Mouse (Mus musculus) liver, embryonic 13.5 days (tissue): Measurements from ENCODE around the gene Rbfox2. TPM values are rescaled to one million over a fixed set of nuclear protein-coding genes. Genes with fewer than 3 reads are reported as not detected.
A peak's percentile ranks its signal among the peaks of the same experiment; 100 is the strongest.
"Not testable (repeated sequence)": the region's sequence is repeated elsewhere in the genome, so short reads cannot be mapped to it uniquely, and the experiment has no call there.

ENCODE experiments used
- ATAC-seq: fragments of 200-750 bp; cut with Nextera tagmentation; 2 replicates; pipeline ENCODE4 v1.8.0; 2017; ENCODE audit warnings: low read depth, mild to moderate bottlenecking, moderate number of reproducible peaks, moderate library complexity
- DNase-seq: peaks from one replicate; pipeline ENCODE4 v3.0.0; 2022
- H3K27ac ChIP-seq: fragments of 300-500 bp; sonication (generic); 2 replicates; pipeline ENCODE4 v1.5.1; 2015; ENCODE audit warnings: moderate library complexity, mild to moderate bottlenecking, inconsistent platforms
- H3K27me3 ChIP-seq: fragments of 300-500 bp; sonication (generic); 2 replicates; pipeline ENCODE4 v1.6.1; 2015; ENCODE audit warnings: mild to moderate bottlenecking, inconsistent platforms
- H3K36me3 ChIP-seq: fragments of 300-500 bp; sonication (generic); 2 replicates; pipeline ENCODE4 v1.6.1; 2015; ENCODE audit warnings: mild to moderate bottlenecking, inconsistent platforms
- H3K4me1 ChIP-seq: fragments of 300-500 bp; sonication (generic); replicated peaks from 2 replicates; pipeline ENCODE4 v1.6.1; 2015; ENCODE audit warnings: inconsistent platforms
- H3K4me2 ChIP-seq: fragments of 300-500 bp; sonication (generic); 2 replicates; pipeline ENCODE4 v1.6.1; 2015; ENCODE audit warnings: inconsistent platforms, mild to moderate bottlenecking, moderate library complexity
- H3K4me3 ChIP-seq: fragments of 300-500 bp; sonication (generic); replicated peaks from 2 replicates; pipeline ENCODE4 v1.5.1; 2015; ENCODE audit warnings: mild to moderate bottlenecking, inconsistent platforms
- H3K9ac ChIP-seq: fragments of 300-500 bp; sonication (generic); 2 replicates; pipeline ENCODE4 v1.6.1; 2015; ENCODE audit warnings: mild to moderate bottlenecking, inconsistent platforms
- H3K9me3 ChIP-seq: fragments of 300-500 bp; sonication (generic); replicated peaks from 2 replicates; pipeline ENCODE4 v1.6.1; 2016; ENCODE audit warnings: inconsistent platforms
- WGBS: fragments of 180-500 bp; shearing (Covaris S2); methylation state at CpG from one replicate; pipeline ENCODE4 v1.1.7; 2015; ENCODE audit not compliant: insufficient replicate concordance; 5-methylcytosine and 5-hydroxymethylcytosine counted together
- polyA plus RNA-seq: library from polyadenylated mRNA; unstranded; fragments of >200 nt; fragmentation: Nextera tagmentation; extraction: Ambion mirVana; gene quantifications from 2 replicates; pipeline ENCODE4 v1.2.1, GENCODE M21; 2015

Rbfox2 gene
- polyA plus RNA-seq, 1 experiment from 2014 or later, result 6.7 TPM

DNA sequence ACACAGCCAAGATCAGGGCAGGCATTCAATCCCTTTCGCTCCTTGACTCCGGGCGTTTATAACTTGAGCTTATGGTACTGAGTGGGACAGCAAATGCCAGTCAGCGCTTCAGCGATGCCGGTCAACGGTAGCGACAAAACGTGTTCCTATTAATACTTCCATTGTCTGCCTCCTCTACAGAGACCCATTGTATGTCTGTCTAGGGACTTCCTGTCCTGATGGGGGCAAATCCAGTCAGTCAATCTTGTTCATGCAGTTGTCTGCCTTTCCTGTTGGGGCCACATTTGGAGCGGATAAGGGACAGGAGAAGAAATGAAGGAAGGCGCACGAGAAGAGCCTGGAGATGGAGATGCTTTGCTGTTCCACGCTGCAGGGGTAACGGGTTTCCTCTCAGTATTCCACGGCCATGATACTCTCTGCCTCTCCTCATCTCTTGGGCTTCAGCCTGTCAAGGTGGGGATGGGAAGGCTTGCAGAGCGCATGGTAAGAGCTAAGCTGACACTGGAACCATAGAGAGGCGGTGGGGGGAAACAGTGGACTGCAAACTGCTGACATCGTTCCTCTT is 36.2 kb upstream of the Rbfox2 start:
- no peak for ATAC-seq
- peak overlapping the region; percentile 40 for H3K4me2 ChIP-seq
- 0 out of 2 replicates have a peak, but pooled peaks cover 14% of the 10 kb centered on the region for H3K27me3 ChIP-seq
- WGBS, result 11% methylated on average over 18 of the region's 18 CpGs
- DNase-seq, result no peak
- peak overlapping the region; percentile 56; the same call in 1 of the 2 replicates for H3K27ac ChIP-seq
- H3K4me3 ChIP-seq, result no peak overlapping the region; the same call in 1 of the 2 replicates
- H3K36me3 ChIP-seq, result no peaks in the 10 kb centered on the region
- no peak overlapping the region for H3K9ac ChIP-seq
- H3K9me3 ChIP-seq, result no peaks in the 10 kb centered on the region
- peaks cover 23% of the 10 kb centered on the region for H3K4me1 ChIP-seq

DNA sequence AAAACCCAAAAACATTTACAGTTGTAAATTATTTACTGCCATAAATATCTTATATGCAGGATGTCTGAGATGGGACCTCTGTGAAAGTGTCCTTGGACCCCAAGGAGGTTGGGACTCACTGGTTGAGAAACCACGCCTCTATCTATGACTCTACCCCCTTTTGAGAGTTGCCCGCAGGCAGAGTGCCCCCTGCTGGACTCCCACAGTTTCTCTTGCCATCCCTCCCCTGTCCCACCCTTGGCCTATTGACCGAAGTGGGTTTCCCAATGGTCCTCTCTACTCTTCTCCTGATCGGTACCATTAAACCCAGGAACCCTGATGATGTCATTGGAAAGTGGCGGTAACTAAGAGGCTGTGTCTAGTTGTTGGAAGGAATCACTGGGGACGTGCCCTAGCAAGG is 35.2 kb upstream of the Rbfox2 start:
- no peak for ATAC-seq
- Histone ChIP-seq H3K27ac (no peak overlapping the region), H3K4me3 (no peak overlapping the region), H3K4me2 (no peak overlapping the region), H3K27me3 (0 out of 2 replicates have a peak, but pooled peaks cover 14% of the 10 kb centered on the region), H3K9me3 (no peaks in the 10 kb centered on the region), H3K9ac (no peak overlapping the region), H3K36me3 (no peaks in the 10 kb centered on the region), H3K4me1 (peaks cover 23% of the 10 kb centered on the region)
- 60% methylated on average over 6 of the region's 6 CpGs for WGBS
- DNase-seq, result no peak

DNA sequence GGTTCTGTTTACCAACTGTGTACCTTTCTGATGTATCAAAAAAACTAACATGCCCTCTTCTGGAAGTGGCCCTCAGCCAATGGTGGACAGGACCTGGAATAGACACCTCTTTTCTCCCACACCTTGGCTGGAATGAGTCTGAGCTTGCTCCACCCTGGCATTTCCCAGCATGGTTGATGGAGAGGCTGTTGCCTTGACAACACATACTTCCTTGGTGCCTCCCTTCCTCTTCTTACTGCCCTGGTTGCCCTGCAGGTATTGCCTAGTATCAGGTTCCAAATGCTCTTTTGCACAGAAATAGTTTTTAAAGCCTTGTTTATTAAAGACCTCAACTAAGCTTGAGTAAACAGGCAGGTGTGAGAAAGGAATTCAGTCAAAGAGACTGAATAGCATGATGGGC is 33.8 kb upstream of the Rbfox2 start:
- no peaks in the 10 kb centered on the region for H3K36me3 ChIP-seq
- H3K4me3 ChIP-seq, result no peak overlapping the region
- ATAC-seq, result no peak
- no peak overlapping the region for H3K9ac ChIP-seq
- peaks cover 31% of the 10 kb centered on the region for H3K4me1 ChIP-seq
- H3K9me3 ChIP-seq, result no peaks in the 10 kb centered on the region
- no peak overlapping the region for H3K27ac ChIP-seq
- DNase-seq, result no peak
- H3K27me3 ChIP-seq, result 0 out of 2 replicates have a peak, but pooled peaks cover 18% of the 10 kb centered on the region
- no peak overlapping the region for H3K4me2 ChIP-seq

DNA sequence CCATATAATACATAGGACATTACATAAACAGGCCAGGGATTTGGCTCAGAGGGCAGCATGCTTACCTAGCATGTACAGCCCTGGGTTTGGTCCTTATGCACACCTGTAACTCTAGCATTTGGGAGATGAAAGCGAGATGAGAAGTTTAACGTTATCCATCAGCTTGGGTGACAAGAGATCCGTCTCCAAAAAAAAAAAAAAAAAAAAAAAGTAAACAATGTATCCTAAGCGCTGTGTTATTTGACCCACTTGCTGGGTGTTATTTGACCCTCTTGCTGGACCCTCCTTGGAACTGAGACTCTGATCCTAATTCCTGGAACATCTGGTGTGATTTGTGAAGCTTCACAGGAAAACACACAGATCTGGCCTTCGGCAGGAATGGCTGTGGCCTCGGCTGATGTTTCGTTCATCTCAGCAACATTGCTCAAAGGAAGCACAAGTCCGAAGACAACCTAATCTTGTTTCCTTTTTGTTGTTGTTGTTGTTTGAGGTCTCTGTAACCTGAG is 32.2 kb upstream of the Rbfox2 start:
- H3K27me3 ChIP-seq, result 0 out of 2 replicates have a peak, but pooled peaks cover 18% of the 10 kb centered on the region
- H3K9ac ChIP-seq, result no peak overlapping the region
- H3K4me1 ChIP-seq, result peaks cover 28% of the 10 kb centered on the region
- ATAC-seq (no peak), DNase-seq (no peak)
- H3K9me3 ChIP-seq, result no peaks in the 10 kb centered on the region
- H3K36me3 ChIP-seq, result no peaks in the 10 kb centered on the region
- H3K4me3 ChIP-seq, result no peak overlapping the region
- H3K4me2 ChIP-seq, result no peak overlapping the region
- peak overlapping the region; percentile 18; the same call in 1 of the 2 replicates for H3K27ac ChIP-seq
- 45% methylated on average over 8 of the region's 8 CpGs for WGBS

DNA sequence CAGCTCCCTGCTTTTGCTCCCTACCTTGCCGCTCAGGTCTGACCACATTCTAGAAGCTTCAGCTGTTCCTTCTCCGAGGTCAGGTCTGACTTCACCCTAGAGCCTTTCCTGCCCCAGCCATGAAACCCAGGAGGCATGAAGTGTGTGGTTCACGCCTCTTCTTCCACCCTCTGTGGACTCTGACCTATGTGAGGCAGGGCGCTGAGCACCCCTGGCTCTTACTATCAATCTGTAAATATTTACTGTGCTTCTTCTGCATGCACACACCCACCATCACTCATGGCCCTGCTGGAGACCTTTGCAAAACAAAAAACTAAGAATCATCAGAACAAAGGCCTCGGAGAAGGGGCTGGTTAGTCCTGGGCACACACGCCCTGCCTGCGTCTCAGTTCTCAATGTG is 31.6 kb upstream of the Rbfox2 start:
- WGBS, result 54% methylated on average over 7 of the region's 7 CpGs
- H3K27ac ChIP-seq, result peak overlapping the region; percentile 50; the same call in 1 of the 2 replicates
- H3K27me3 ChIP-seq, result 0 out of 2 replicates have a peak, but pooled peaks cover 15% of the 10 kb centered on the region

DNA sequence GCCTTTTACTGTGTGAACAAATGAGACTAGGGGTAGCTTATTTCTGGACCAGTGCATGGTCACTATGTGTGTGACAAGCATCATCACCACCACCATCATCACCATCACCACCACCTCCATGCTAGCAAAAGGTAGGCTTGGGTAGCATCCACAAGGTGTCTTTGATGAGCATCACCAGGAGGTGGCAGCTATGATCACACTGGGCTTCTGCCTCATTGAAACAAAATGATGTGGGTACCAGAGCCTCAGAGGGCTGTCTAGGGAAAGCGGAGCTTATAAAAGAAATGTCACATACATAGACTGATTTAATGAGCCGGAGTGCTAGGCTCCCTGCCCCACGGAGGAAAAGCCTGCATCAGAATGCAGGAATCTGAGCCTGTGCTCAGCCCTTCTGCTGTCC is 31.1 kb upstream of the Rbfox2 start:
- ATAC-seq (0 out of 2 replicates have a peak, but pooled peaks have one; percentile 8), DNase-seq (no peak)
- no peak overlapping the region for H3K4me3 ChIP-seq
- H3K27me3 ChIP-seq, result 0 out of 2 replicates have a peak, but pooled peaks cover 10% of the 10 kb centered on the region
- peak overlapping the region; percentile 50; the same call in 1 of the 2 replicates for H3K27ac ChIP-seq
- H3K9ac ChIP-seq, result no peak overlapping the region
- peaks cover 20% of the 10 kb centered on the region for H3K4me1 ChIP-seq
- 58% methylated on average over 3 of the region's 3 CpGs for WGBS
- H3K4me2 ChIP-seq, result peak overlapping the region; percentile 15
- H3K36me3 ChIP-seq, result no peaks in the 10 kb centered on the region
- H3K9me3 ChIP-seq, result no peaks in the 10 kb centered on the region

More for the DNA sequence above, 31.6 kb upstream of the Rbfox2 start:
- Histone ChIP-seq H3K36me3 (no peaks in the 10 kb centered on the region), H3K4me3 (no peak overlapping the region), H3K4me1 (peaks cover 24% of the 10 kb centered on the region), H3K4me2 (peak overlapping the region; percentile 15), H3K9me3 (no peaks in the 10 kb centered on the region), H3K9ac (no peak overlapping the region)
- ATAC-seq (peak; percentile 73), DNase-seq (no peak)

DNA sequence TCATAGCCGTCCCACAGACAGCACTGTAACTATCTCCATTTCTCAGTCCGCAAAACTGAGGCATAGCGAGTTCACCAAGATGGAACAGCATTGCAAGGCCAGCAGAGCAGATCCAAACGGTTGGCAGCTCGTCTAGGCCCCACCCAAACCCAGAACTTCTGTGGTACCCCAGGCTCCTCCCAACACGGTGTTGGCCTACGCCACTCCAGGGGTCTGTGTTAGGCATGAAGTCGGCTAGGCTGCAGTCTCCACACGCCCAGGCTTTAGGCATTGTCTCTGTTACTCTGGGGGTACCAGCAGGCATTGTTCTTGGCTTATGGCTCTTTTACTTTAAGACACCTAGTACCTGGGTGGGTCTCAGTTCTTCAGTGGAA is 30.2 kb upstream of the Rbfox2 start:
- ATAC-seq, result no peak
- WGBS, result 28% methylated on average over 9 of the region's 9 CpGs

DNA sequence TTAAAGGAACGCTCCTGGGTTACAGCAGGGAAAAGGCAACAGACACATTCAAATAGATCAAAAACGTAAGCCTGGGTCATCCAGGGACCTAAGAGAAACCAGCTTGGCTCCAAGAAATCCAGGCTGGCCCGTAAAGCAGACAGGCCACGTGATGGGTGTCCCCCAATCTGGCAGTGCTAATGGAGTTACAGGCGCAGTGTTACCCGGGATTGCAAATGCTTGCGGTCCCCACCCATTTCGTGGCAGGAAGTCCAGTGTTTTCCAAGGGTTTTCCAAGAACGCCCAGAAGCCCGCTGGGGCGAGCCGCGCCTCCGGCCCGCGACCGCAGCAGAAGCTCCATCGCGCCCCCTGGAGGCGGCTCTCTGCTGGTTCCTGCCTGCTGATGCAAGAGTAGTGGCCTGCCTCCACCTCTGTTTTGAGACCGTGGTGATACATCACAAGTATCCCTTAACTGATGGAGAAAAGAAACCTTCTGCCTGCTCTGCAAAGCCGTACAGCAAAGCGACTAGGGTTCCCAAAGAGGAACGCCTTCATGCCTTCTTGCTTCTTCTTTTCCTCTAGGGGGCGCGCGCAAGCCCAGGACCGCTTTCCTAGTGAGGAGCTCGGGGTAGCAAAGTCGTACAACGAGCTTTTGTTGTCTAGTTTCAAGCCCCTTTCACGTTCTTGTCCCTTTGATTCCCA is 29.6 kb upstream of the Rbfox2 start:
- H3K9ac ChIP-seq, result peak overlapping the region; percentile 29
- 0 out of 2 replicates have a peak overlapping the region, but pooled peaks have one; percentile 13 for H3K27ac ChIP-seq
- no peak; the same call in 1 of the 2 replicates for ATAC-seq

More for the DNA sequence above, 30.2 kb upstream of the Rbfox2 start:
- Histone ChIP-seq H3K27ac (no peak overlapping the region), H3K27me3 (0 out of 2 replicates have a peak, but pooled peaks cover 4% of the 10 kb centered on the region), H3K4me3 (peak overlapping the region; percentile 30; the same call in 1 of the 2 replicates), H3K9ac (peak overlapping the region; percentile 29; the same call in 1 of the 2 replicates), H3K4me2 (peak overlapping the region; percentile 51), H3K36me3 (no peaks in the 10 kb centered on the region), H3K9me3 (no peaks in the 10 kb centered on the region), H3K4me1 (peaks cover 13% of the 10 kb centered on the region)
- no peak for DNase-seq

DNA sequence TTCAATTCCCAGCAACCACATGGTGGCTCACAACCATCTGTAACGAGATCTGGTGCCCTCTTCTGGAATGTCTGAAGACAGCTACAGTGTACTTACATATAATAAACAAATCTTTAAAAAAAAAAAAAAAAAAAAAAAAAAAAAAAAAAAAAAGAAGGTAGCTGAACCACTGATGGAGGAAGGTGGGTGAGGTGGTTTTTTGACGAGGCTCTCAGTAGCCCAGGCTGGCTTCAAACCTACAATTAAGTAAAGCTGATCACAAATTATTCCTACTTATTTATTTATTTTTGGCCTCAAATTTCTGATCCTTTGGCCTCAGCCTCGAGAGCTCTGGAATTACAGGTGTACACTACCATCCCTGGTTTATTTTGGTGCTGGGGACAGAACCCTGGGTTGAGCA is 28.4 kb upstream of the Rbfox2 start:
- not testable (repeated sequence) for H3K4me2 ChIP-seq, DNase-seq, H3K27ac ChIP-seq, ATAC-seq, H3K4me3 ChIP-seq, H3K9me3 ChIP-seq, H3K36me3 ChIP-seq, H3K27me3 ChIP-seq, H3K9ac ChIP-seq
- 50% methylated on average over 3 of the region's 3 CpGs for WGBS
- peaks cover 13% of the 10 kb centered on the region for H3K4me1 ChIP-seq

More for the DNA sequence above, 29.6 kb upstream of the Rbfox2 start:
- no peaks in the 10 kb centered on the region for H3K36me3 ChIP-seq
- 0 out of 2 replicates have a peak, but pooled peaks cover 4% of the 10 kb centered on the region for H3K27me3 ChIP-seq
- WGBS, result 5% methylated on average over 32 of the region's 32 CpGs
- peaks cover 13% of the 10 kb centered on the region for H3K4me1 ChIP-seq
- H3K9me3 ChIP-seq, result no peaks in the 10 kb centered on the region
- peak overlapping the region; percentile 51 for H3K4me2 ChIP-seq
- peak; percentile 36 for DNase-seq
- peak overlapping the region; percentile 30; the same call in 1 of the 2 replicates for H3K4me3 ChIP-seq

DNA sequence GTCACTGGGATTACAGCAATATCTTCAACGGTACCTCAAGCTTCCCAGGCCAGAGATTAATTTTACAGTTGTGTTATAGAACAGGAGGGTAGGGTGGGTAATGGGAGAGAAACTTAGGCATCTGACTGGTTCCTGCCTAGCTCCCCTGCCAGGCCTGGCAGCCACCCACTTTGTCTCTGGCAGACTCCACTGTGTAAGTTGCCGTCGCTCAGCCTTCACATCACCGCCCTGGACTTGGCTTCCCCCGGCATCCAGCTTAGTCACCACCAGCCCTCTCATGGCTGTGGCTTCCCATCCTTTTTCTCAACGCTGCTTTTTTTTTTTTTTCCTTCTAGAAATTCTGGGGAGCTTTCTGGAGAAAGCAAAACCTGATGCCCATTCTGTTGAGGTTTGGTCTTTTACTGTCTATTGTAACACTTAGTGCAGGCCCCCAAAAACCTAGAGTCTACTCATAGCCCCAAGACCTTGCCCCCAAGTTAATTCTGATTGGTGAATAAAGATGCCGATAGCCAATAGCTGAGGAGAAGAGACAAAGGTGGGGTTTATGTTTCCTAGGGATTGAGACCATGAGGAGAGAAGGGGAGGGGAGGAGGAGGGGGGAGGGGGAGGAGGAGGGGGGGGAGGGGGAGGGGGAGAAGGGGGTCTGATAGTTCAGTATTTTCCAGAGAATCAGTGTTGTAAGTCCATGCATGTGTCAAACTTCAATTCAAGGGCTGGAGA is 25.6 kb upstream of the Rbfox2 start:
- no peak for DNase-seq

DNA sequence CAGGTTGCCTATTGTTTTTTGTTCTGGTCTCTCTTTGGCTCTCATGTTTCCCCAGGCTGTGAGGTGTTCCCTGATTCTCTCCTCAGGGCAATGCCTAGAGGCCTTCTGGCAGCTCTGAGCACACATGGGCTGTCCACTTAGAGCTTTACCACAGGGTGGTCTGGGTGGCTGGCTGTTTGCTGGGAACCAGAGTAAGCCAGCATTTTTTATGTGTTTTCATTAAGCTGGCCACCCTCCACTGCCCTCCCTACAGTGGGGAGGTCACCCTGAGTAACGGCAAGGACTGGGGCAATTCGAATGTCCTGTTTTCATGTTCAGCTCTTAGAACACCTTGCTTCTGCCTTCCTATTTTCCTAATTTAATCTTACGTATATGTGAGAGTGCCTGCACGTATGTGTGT is 24.6 kb upstream of the Rbfox2 start:
- WGBS, result 67% methylated on average over 4 of the region's 4 CpGs
- H3K4me3 ChIP-seq, result no peak overlapping the region
- no peak overlapping the region for H3K27ac ChIP-seq
- no peak overlapping the region for H3K4me2 ChIP-seq
- 0 out of 2 replicates have a peak, but pooled peaks cover 4% of the 10 kb centered on the region for H3K27me3 ChIP-seq
- ATAC-seq, result no peak
- H3K4me1 ChIP-seq, result peaks cover 13% of the 10 kb centered on the region
- no peak for DNase-seq
- H3K9me3 ChIP-seq, result no peaks in the 10 kb centered on the region
- no peaks in the 10 kb centered on the region for H3K36me3 ChIP-seq
- no peak overlapping the region for H3K9ac ChIP-seq

More for the DNA sequence above, 25.6 kb upstream of the Rbfox2 start:
- WGBS, result 74% methylated on average over 7 of the region's 7 CpGs
- H3K9me3 ChIP-seq, result no peaks in the 10 kb centered on the region
- peaks cover 13% of the 10 kb centered on the region for H3K4me1 ChIP-seq
- H3K36me3 ChIP-seq, result no peaks in the 10 kb centered on the region
- H3K4me3 ChIP-seq, result no peak overlapping the region
- no peak for ATAC-seq
- no peak overlapping the region for H3K4me2 ChIP-seq
- H3K27ac ChIP-seq, result no peak overlapping the region
- no peak overlapping the region for H3K9ac ChIP-seq
- 0 out of 2 replicates have a peak, but pooled peaks cover 4% of the 10 kb centered on the region for H3K27me3 ChIP-seq
